18 mouse cellular contexts compared by ENCODE assay signal in genomic region chr5:92893284-92893683, GRCm38 (mm10).
DNase-seq lines count a peak whose midpoint lies in the region; ATAC-seq and TF ChIP-seq lines count a peak whose summit lies in the region.
"Had no signal": no experiment of that assay in that cellular context is flagged by ENCODE, and none has a peak within 500 bp of the region (broad histone marks: within the 10 kb centered on the region; RNA-seq: fewer than 3 reads in every experiment).

No protein-coding gene starts in this region.

- peak overlapping the region; percentile 2; the same call in 1 of the 2 replicates for H3K4me2 ChIP-seq in midbrain, embryonic 12.5 days (replicated peaks)
- no peak overlapping the region for H3K4me2 ChIP-seq in midbrain, embryonic 15.5 days
- H3K4me2 ChIP-seq in forebrain, embryonic 13.5 days: peak overlapping the region; percentile 16; the same call in 1 of the 2 replicates
- H3K4me2 ChIP-seq in limb, embryonic 12.5 days: no peak overlapping the region
- H3K4me2 ChIP-seq: embryonic facial prominence, embryonic 13.5 days; hindbrain, embryonic 13.5 days had no signal

- H3K4me3 ChIP-seq in kidney, adult 2 months (ENCODE audit: insufficient read depth, low read depth, low read length): no peak overlapping the region
- H3K4me3 ChIP-seq in midbrain, embryonic 12.5 days: no peak overlapping the region
- no peak overlapping the region for H3K4me3 ChIP-seq in midbrain, embryonic 15.5 days
- H3K4me3 ChIP-seq in forebrain, embryonic 13.5 days: no peak overlapping the region
- no peak overlapping the region for H3K4me3 ChIP-seq in limb, embryonic 12.5 days (replicated peaks)
- H3K4me3 ChIP-seq: embryonic facial prominence, embryonic 13.5 days; gastrocnemius, adult 2 months; hindbrain, embryonic 13.5 days had no signal

- no peak for TF ChIP-seq POLR2A in kidney, adult 2 months (IDR thresholded peaks at IDR 0.05; ENCODE audit: low read depth, low read length)

- H3K27ac ChIP-seq in kidney, adult 2 months (ENCODE audit: insufficient read depth, low read depth, low read length): peak overlapping the region; percentile 75; the same call in 1 of the 2 replicates
- H3K27ac ChIP-seq in midbrain, embryonic 12.5 days (replicated peaks): peak overlapping the region; percentile 46; the same call in 1 of the 2 replicates
- H3K27ac ChIP-seq in midbrain, embryonic 15.5 days: no peak overlapping the region
- peak overlapping the region; percentile 61 for H3K27ac ChIP-seq in forebrain, embryonic 13.5 days
- peak overlapping the region; percentile 64 for H3K27ac ChIP-seq in limb, embryonic 12.5 days
- H3K27ac ChIP-seq: embryonic facial prominence, embryonic 13.5 days; gastrocnemius, adult 2 months; hindbrain, embryonic 13.5 days; liver, embryonic 14.5 days had no signal

- DNase-seq in kidney, adult 2 months: peak; percentile 23
- DNase-seq in kidney, adult 18-20 months: no peak
- no peak for DNase-seq in left cerebral cortex, postnatal 36 days (ENCODE audit: low spot score in 2 of 2)
- DNase-seq: adrenal gland, postnatal 36 days; cerebellum, adult 8-10 months; gastrocnemius, adult 2 months; heart, adult 11 months; layer of hippocampus, postnatal 36 days; right cerebral cortex, adult 18-20 months; thymus, postnatal 25 days had no signal

- TF ChIP-seq CTCF in kidney, adult 2 months (conservative IDR thresholded peaks at IDR 0.05; ENCODE audit: insufficient read depth, insufficient read length, low read depth, low read length): no peak

- peaks cover 11% of the 10 kb centered on the region; the same call in 1 of the 2 replicates for H3K4me1 ChIP-seq in kidney, adult 2 months (ENCODE audit: control insufficient read depth, insufficient read depth, low read length)
- H3K4me1 ChIP-seq in midbrain, embryonic 12.5 days: peaks cover 32% of the 10 kb centered on the region
- H3K4me1 ChIP-seq in midbrain, embryonic 15.5 days: peaks cover 11% of the 10 kb centered on the region
- peaks cover 16% of the 10 kb centered on the region for H3K4me1 ChIP-seq in forebrain, embryonic 13.5 days
- peaks cover 19% of the 10 kb centered on the region for H3K4me1 ChIP-seq in limb, embryonic 12.5 days (replicated peaks)

- H3K36me3 ChIP-seq in kidney, adult 2 months (ENCODE audit: control insufficient read depth, insufficient read depth, low read length): no peaks in the 10 kb centered on the region
- H3K36me3 ChIP-seq in midbrain, embryonic 12.5 days: no peaks in the 10 kb centered on the region
- no peaks in the 10 kb centered on the region for H3K36me3 ChIP-seq in midbrain, embryonic 15.5 days (replicated peaks)
- H3K36me3 ChIP-seq in forebrain, embryonic 13.5 days (ENCODE audit: poor library complexity, severe bottlenecking): no peaks in the 10 kb centered on the region
- H3K36me3 ChIP-seq in limb, embryonic 12.5 days: no peaks in the 10 kb centered on the region
- H3K36me3 ChIP-seq: embryonic facial prominence, embryonic 13.5 days; hindbrain, embryonic 13.5 days had no signal

- intact Hi-C loops in left cerebral cortex, postnatal 36 days (cut with DNase I): no loop called here

- no peak overlapping the region for H3K9ac ChIP-seq in midbrain, embryonic 12.5 days (replicated peaks)
- H3K9ac ChIP-seq in midbrain, embryonic 15.5 days: no peak overlapping the region
- no peak overlapping the region for H3K9ac ChIP-seq in forebrain, embryonic 13.5 days
- H3K9ac ChIP-seq in limb, embryonic 12.5 days (replicated peaks): no peak overlapping the region
- H3K9ac ChIP-seq: embryonic facial prominence, embryonic 13.5 days; hindbrain, embryonic 13.5 days; liver, embryonic 14.5 days had no signal

- ATAC-seq in midbrain, embryonic 12.5 days (ENCODE audit: low FRiP score, low read depth): no peak
- no peak for ATAC-seq in midbrain, embryonic 15.5 days (replicated peaks)
- ATAC-seq in forebrain, embryonic 13.5 days: no peak
- ATAC-seq in limb, embryonic 12.5 days (ENCODE audit: insufficient number of reproducible peaks, insufficient read depth, low FRiP score, low TSS enrichment, low read depth): no peak
- ATAC-seq: lung, postnatal 0 days had no signal

- WGBS in kidney, adult 2 months: 23% methylated on average over 4 of the region's 4 CpGs
- 19% methylated on average over 4 of the region's 4 CpGs for WGBS in midbrain, embryonic 12.5 days
- 24% methylated on average over 4 of the region's 4 CpGs for WGBS in midbrain, embryonic 15.5 days
- 12% methylated on average over 4 of the region's 4 CpGs for WGBS in forebrain, embryonic 13.5 days
- 42% methylated on average over 4 of the region's 4 CpGs for WGBS in limb, embryonic 12.5 days

- no peaks in the 10 kb centered on the region for H3K27me3 ChIP-seq in kidney, adult 2 months (replicated peaks; ENCODE audit: control insufficient read depth, insufficient read depth, low read length)
- no peaks in the 10 kb centered on the region for H3K27me3 ChIP-seq in midbrain, embryonic 12.5 days
- H3K27me3 ChIP-seq in midbrain, embryonic 15.5 days (replicated peaks): no peaks in the 10 kb centered on the region
- no peaks in the 10 kb centered on the region for H3K27me3 ChIP-seq in forebrain, embryonic 13.5 days
- no peaks in the 10 kb centered on the region for H3K27me3 ChIP-seq in limb, embryonic 12.5 days
- H3K27me3 ChIP-seq: embryonic facial prominence, embryonic 13.5 days; hindbrain, embryonic 13.5 days had no signal

- no peaks in the 10 kb centered on the region for H3K9me3 ChIP-seq in midbrain, embryonic 12.5 days
- no peaks in the 10 kb centered on the region for H3K9me3 ChIP-seq in midbrain, embryonic 15.5 days
- H3K9me3 ChIP-seq in forebrain, embryonic 13.5 days (replicated peaks): no peaks in the 10 kb centered on the region
- no peaks in the 10 kb centered on the region for H3K9me3 ChIP-seq in limb, embryonic 12.5 days
- H3K9me3 ChIP-seq: embryonic facial prominence, embryonic 13.5 days; hindbrain, embryonic 13.5 days had no signal

Comparison
In these comparisons a context has a peak if more than half of its experiments do, and no peak if none do; other contexts are left out.
1. H3K4me2 ChIP-seq: peak in midbrain, embryonic 12.5 days (single experiment) and forebrain, embryonic 13.5 days (single experiment); none in midbrain, embryonic 15.5 days (single experiment) and limb, embryonic 12.5 days (single experiment).